Mouse (Mus musculus) hindbrain, postnatal 0 days (tissue): ENCODE results near the gene Nav2. TPM values are rescaled to one million over a fixed set of nuclear protein-coding genes. Genes with fewer than 3 reads are reported as not detected.

Experiments
- ATAC-seq: fragments of 200-750 bp; cut with Nextera tagmentation; 2 replicates; pipeline ENCODE4 v1.8.0; 2017; ENCODE audit warnings: mild to moderate bottlenecking, moderate TSS enrichment, moderate library complexity
- DNase-seq: peaks from one replicate; pipeline ENCODE4 v3.0.0-alpha.2; 2015; ENCODE audit warnings: low spot score
- H3K27ac ChIP-seq: fragments of 300-500 bp; sonication (generic); 2 replicates; pipeline ENCODE4 v1.5.1; 2014; ENCODE audit warnings: mild to moderate bottlenecking
- H3K27me3 ChIP-seq: fragments of 300-500 bp; sonication (generic); 2 replicates; pipeline ENCODE4 v1.6.1; 2014; ENCODE audit warnings: low read length, mixed read lengths; ENCODE audit not compliant: insufficient read depth
- H3K36me3 ChIP-seq: fragments of 300-500 bp; sonication (generic); 2 replicates; pipeline ENCODE4 v1.6.1; 2014; ENCODE audit warnings: low read length, mixed read lengths; ENCODE audit not compliant: insufficient read depth
- H3K4me1 ChIP-seq: fragments of 300-500 bp; sonication (generic); 2 replicates; pipeline ENCODE4 v1.6.1; 2014; ENCODE audit warnings: antibody characterized with exemption, low read length, mixed read lengths; ENCODE audit not compliant: insufficient read depth
- H3K4me2 ChIP-seq: fragments of 300-500 bp; sonication (generic); 2 replicates; pipeline ENCODE4 v1.6.1; 2014; ENCODE audit warnings: low read depth, mild to moderate bottlenecking, low read length, moderate library complexity, mixed read lengths
- H3K4me3 ChIP-seq: fragments of 300-500 bp; sonication (generic); 2 replicates; pipeline ENCODE4 v1.5.1; 2014; ENCODE audit warnings: low read length
- H3K9ac ChIP-seq: fragments of 300-500 bp; sonication (generic); replicated peaks from 2 replicates; pipeline ENCODE4 v1.6.1; 2014; ENCODE audit warnings: mild to moderate bottlenecking, low read length, moderate library complexity, mixed read lengths
- H3K9me3 ChIP-seq: fragments of 300-500 bp; sonication (generic); 2 replicates; pipeline ENCODE4 v1.6.1; 2016; ENCODE audit warnings: low read length, mixed read lengths
- CTCF ChIP-seq: IDR thresholded peaks from 2 replicates; pipeline ENCODE4 v1.5.1; 2016; ENCODE audit warnings: antibody characterized with exemption, control low read depth, low read depth
- WGBS: fragments of 180-500 bp; shearing (Covaris S2); extraction: QIAGEN DNeasy Blood & Tissue Kit; methylation state at CpG from one replicate; pipeline ENCODE4 v1.1.7; 2014; 5-methylcytosine and 5-hydroxymethylcytosine counted together
- polyA plus RNA-seq: library from polyadenylated mRNA; unstranded; fragments of >200 nt; fragmentation: Nextera tagmentation; extraction: Ambion mirVana; gene quantifications from 2 replicates; pipeline ENCODE4 v1.2.1, GENCODE M21; 2015
- total RNA-seq: library from RNA; depleted of rRNA; stranded (reverse); fragments of >200 nt; gene quantifications from 2 replicates; pipeline ENCODE4 v1.2.3, GENCODE M21; 2014

The Nav2 gene
- total and polyA plus RNA-seq, 2 experiments from 2014 or later: 20.1 to 64.7 TPM

- H3K4me3 ChIP-seq: no peak overlapping the region
- H3K27ac ChIP-seq: no peak overlapping the region
- H3K9me3 ChIP-seq: no peaks in the 10 kb centered on the region
- H3K27me3 ChIP-seq: no peaks in the 10 kb centered on the region
- no peak for TF ChIP-seq CTCF
- no peak overlapping the region for H3K4me2 ChIP-seq
- WGBS: 79% methylated on average over 5 of the region's 5 CpGs
- H3K4me1 ChIP-seq: peaks cover 11% of the 10 kb centered on the region
- no peak for DNase-seq
- ATAC-seq: no peak
- H3K36me3 ChIP-seq: peaks cover 5% of the 10 kb centered on the region; the same call in 1 of the 2 replicates
- no peak overlapping the region for H3K9ac ChIP-seq
These were observed 470.1 kb downstream of the Nav2 start for GRCm38 (mm10) chr7:49378608-49379007.

DNA sequence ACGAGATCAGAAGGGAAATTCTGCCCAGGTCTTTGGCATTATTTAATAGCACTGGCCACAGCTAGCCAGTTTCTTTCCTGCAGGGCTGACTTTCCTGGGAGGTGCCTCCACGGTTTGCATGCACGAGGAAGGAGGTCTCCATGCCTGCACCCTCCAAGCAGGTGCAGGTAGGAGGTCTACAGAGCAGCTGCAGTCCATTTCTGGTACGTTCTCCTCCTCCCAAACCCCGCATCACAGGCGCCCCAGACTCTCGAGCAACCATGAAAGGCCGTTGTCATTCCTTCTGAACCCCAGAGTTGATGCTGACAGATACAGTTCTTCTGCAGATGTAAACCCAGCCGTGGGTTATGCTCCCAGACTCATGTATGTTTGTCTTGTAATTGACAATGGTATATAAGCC is 472.4 kb downstream of the Nav2 start:
- no peak overlapping the region for H3K9ac ChIP-seq
- no peak overlapping the region for H3K4me2 ChIP-seq
- ATAC-seq (no peak), DNase-seq (no peak)
- peaks cover 5% of the 10 kb centered on the region; the same call in 1 of the 2 replicates for H3K36me3 ChIP-seq
- no peak overlapping the region for H3K4me3 ChIP-seq
- no peak for TF ChIP-seq CTCF
- no peak overlapping the region for H3K27ac ChIP-seq
- no peaks in the 10 kb centered on the region for H3K9me3 ChIP-seq
- WGBS: 85% methylated on average over 9 of the region's 9 CpGs
- no peaks in the 10 kb centered on the region for H3K27me3 ChIP-seq
- H3K4me1 ChIP-seq: no peaks in the 10 kb centered on the region

DNA sequence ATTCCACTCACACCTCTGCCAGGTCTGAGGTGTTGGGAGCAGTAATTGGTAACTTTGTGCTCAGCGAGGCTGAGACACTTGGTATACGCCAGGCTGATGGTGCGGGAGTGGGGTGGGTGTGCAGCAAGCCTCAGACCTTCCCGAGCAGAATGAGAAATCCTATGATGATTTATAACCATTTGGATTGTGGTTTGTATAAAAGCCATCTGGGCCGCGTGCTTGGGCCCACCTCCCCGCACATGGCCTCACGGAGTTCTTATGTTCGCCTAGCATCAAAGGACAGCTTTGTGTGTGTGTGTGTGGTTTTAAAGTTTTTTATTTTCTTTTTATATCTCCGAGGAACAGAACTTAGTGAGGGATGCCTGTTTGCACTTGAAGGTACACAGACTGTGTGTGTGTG is 474.4 kb downstream of the Nav2 start:
- Histone ChIP-seq H3K9me3 (no peaks in the 10 kb centered on the region), H3K36me3 (no peaks in the 10 kb centered on the region), H3K27me3 (no peaks in the 10 kb centered on the region), H3K9ac (no peak overlapping the region), H3K4me3 (no peak overlapping the region), H3K4me1 (no peaks in the 10 kb centered on the region), H3K27ac (no peak overlapping the region), H3K4me2 (no peak overlapping the region)
- no peak for DNase-seq
- no peak for ATAC-seq
- TF ChIP-seq CTCF: no peak
- 70% methylated on average over 10 of the region's 10 CpGs for WGBS

- ATAC-seq (no peak), DNase-seq (no peak)
- no peak for TF ChIP-seq CTCF
- H3K27me3 ChIP-seq: no peaks in the 10 kb centered on the region
- no peak overlapping the region for H3K9ac ChIP-seq
- WGBS: 64% methylated on average over 2 of the region's 2 CpGs
- no peaks in the 10 kb centered on the region for H3K36me3 ChIP-seq
- H3K9me3 ChIP-seq: no peaks in the 10 kb centered on the region
- H3K4me2 ChIP-seq: no peak overlapping the region
- H3K27ac ChIP-seq: no peak overlapping the region
- peaks cover 15% of the 10 kb centered on the region for H3K4me1 ChIP-seq
- H3K4me3 ChIP-seq: no peak overlapping the region
These were observed 479.6 kb downstream of the Nav2 start for GRCm38 (mm10) chr7:49388137-49388536.

DNA sequence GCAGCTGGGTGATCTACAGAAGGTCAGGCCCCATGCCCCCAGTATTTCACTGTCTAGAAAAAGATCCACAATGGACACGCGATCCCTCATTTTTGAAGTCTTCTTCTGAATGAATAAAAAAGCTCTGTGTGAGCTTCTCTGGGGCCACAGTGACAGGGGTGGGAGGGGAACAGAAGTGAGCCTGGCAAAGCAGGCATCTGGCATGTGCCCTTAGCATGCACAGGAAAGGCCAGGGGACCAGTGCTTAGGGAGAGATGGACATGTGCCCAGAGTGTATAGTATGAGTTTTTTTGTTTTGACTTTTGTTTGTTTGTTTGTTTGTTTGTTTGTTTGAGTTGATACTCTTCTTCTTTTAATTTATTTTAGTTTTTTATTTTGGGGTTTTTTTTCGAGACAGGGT is 481.8 kb downstream of the Nav2 start:
- Histone ChIP-seq H3K9ac (no peak overlapping the region), H3K4me1 (peaks cover 16% of the 10 kb centered on the region), H3K36me3 (no peaks in the 10 kb centered on the region), H3K4me3 (no peak overlapping the region), H3K27me3 (no peaks in the 10 kb centered on the region), H3K9me3 (no peaks in the 10 kb centered on the region), H3K27ac (no peak overlapping the region), H3K4me2 (no peak overlapping the region)
- no peak for TF ChIP-seq CTCF
- ATAC-seq (no peak), DNase-seq (no peak)
- WGBS: 57% methylated on average over 3 of the region's 3 CpGs

- no peaks in the 10 kb centered on the region for H3K36me3 ChIP-seq
- H3K9ac ChIP-seq: no peak overlapping the region
- no peak overlapping the region for H3K27ac ChIP-seq
- peaks cover 16% of the 10 kb centered on the region for H3K4me1 ChIP-seq
- H3K9me3 ChIP-seq: no peaks in the 10 kb centered on the region
- no peaks in the 10 kb centered on the region for H3K27me3 ChIP-seq
- no peak for TF ChIP-seq CTCF
- ATAC-seq (no peak), DNase-seq (no peak)
- WGBS: 42% methylated on average over 9 of the region's 9 CpGs
- H3K4me2 ChIP-seq: no peak overlapping the region
- no peak overlapping the region for H3K4me3 ChIP-seq
These were observed 482.3 kb downstream of the Nav2 start for GRCm38 (mm10) chr7:49390829-49391228.

GRCm38 (mm10) chr7:49392180-49392579 is 483.7 kb downstream of the Nav2 start:
- peak overlapping the region; percentile 5; the same call in 1 of the 2 replicates for H3K27ac ChIP-seq
- 24% methylated on average over 3 of the region's 3 CpGs for WGBS
- ATAC-seq (peak; percentile 44; the same call in 1 of the 2 replicates), DNase-seq (peak; percentile 78)
- no peaks in the 10 kb centered on the region for H3K9me3 ChIP-seq
- no peak overlapping the region for H3K4me2 ChIP-seq
- H3K4me3 ChIP-seq: no peak overlapping the region
- H3K36me3 ChIP-seq: no peaks in the 10 kb centered on the region
- peaks cover 16% of the 10 kb centered on the region for H3K4me1 ChIP-seq
- H3K27me3 ChIP-seq: no peaks in the 10 kb centered on the region
- no peak overlapping the region for H3K9ac ChIP-seq
- no peak for TF ChIP-seq CTCF
